Mouse (Mus musculus): ENCODE data around the gene Rps26. TPM values are rescaled to one million over a fixed set of nuclear protein-coding genes. Genes with fewer than 3 reads are reported as not detected.

The Rps26 gene
- polyA plus RNA-seq, 1 experiment, result 896 TPM

- no peak for TF ChIP-seq CTCF (IDR thresholded peaks at IDR 0.05; ENCODE audit: borderline replicate concordance, extremely low read depth, insufficient read depth, insufficient read length)
- TF ChIP-seq POLR2A (IDR thresholded peaks at IDR 0.05; ENCODE audit: borderline replicate concordance, extremely low read depth, insufficient read depth, insufficient read length, poor library complexity, severe bottlenecking), result no peak
- DNase-seq (ENCODE audit: low read depth), result no peak
Observed at GRCm38 (mm10) chr10:128662465-128662864, 35.9 kb upstream of the Rps26 start.

GRCm38 (mm10) chr10:128659490-128659889 lies 32.9 kb upstream of the Rps26 start:
- DNase-seq (ENCODE audit: low read depth), result no peak
- TF ChIP-seq POLR2A (IDR thresholded peaks at IDR 0.05; ENCODE audit: borderline replicate concordance, extremely low read depth, insufficient read depth, insufficient read length, poor library complexity, severe bottlenecking) (no peak), CTCF (IDR thresholded peaks at IDR 0.05; ENCODE audit: borderline replicate concordance, extremely low read depth, insufficient read depth, insufficient read length) (no peak)

GRCm38 (mm10) chr10:128657844-128658243 lies 31.3 kb upstream of the Rps26 start:
- no peak for DNase-seq (ENCODE audit: low read depth)
- no peak for TF ChIP-seq POLR2A (IDR thresholded peaks at IDR 0.05; ENCODE audit: borderline replicate concordance, extremely low read depth, insufficient read depth, insufficient read length, poor library complexity, severe bottlenecking)
- TF ChIP-seq CTCF (IDR thresholded peaks at IDR 0.05; ENCODE audit: borderline replicate concordance, extremely low read depth, insufficient read depth, insufficient read length), result no peak

- TF ChIP-seq CTCF (IDR thresholded peaks at IDR 0.05; ENCODE audit: borderline replicate concordance, extremely low read depth, insufficient read depth, insufficient read length), result no peak
- TF ChIP-seq POLR2A (IDR thresholded peaks at IDR 0.05; ENCODE audit: borderline replicate concordance, extremely low read depth, insufficient read depth, insufficient read length, poor library complexity, severe bottlenecking), result no peak
- DNase-seq (ENCODE audit: low read depth), result no peak
Observed at GRCm38 (mm10) chr10:128656731-128657130, 30.2 kb upstream of the Rps26 start.

GRCm38 (mm10) chr10:128655254-128655653 lies 28.7 kb upstream of the Rps26 start:
- TF ChIP-seq POLR2A (IDR thresholded peaks at IDR 0.05; ENCODE audit: borderline replicate concordance, extremely low read depth, insufficient read depth, insufficient read length, poor library complexity, severe bottlenecking) (no peak), CTCF (IDR thresholded peaks at IDR 0.05; ENCODE audit: borderline replicate concordance, extremely low read depth, insufficient read depth, insufficient read length) (no peak)
- DNase-seq (ENCODE audit: low read depth), result no peak

- no peak for TF ChIP-seq POLR2A (IDR thresholded peaks at IDR 0.05; ENCODE audit: borderline replicate concordance, extremely low read depth, insufficient read depth, insufficient read length, poor library complexity, severe bottlenecking)
- TF ChIP-seq CTCF (IDR thresholded peaks at IDR 0.05; ENCODE audit: borderline replicate concordance, extremely low read depth, insufficient read depth, insufficient read length), result no peak
- no peak for DNase-seq (ENCODE audit: low read depth)
Observed at GRCm38 (mm10) chr10:128653866-128654265, 27.3 kb upstream of the Rps26 start.

GRCm38 (mm10) chr10:128646139-128647089 lies 19.9 kb upstream of the Rps26 start:
- TF ChIP-seq CTCF (IDR thresholded peaks at IDR 0.05; ENCODE audit: borderline replicate concordance, extremely low read depth, insufficient read depth, insufficient read length) (no peak), POLR2A (IDR thresholded peaks at IDR 0.05; ENCODE audit: borderline replicate concordance, extremely low read depth, insufficient read depth, insufficient read length, poor library complexity, severe bottlenecking) (no peak)
- peak; percentile 91 for DNase-seq (ENCODE audit: low read depth)

GRCm38 (mm10) chr10:128645111-128646011 lies 18.8 kb upstream of the Rps26 start, which contains the start of gene Ikzf4:
Gene Ikzf4, minus strand, starts transcription at chr10:128645991.
- peak; percentile 83 for DNase-seq (ENCODE audit: low read depth)

GRCm38 (mm10) chr10:128642749-128643148 lies 16.2 kb upstream of the Rps26 start:
- TF ChIP-seq POLR2A (IDR thresholded peaks at IDR 0.05; ENCODE audit: borderline replicate concordance, extremely low read depth, insufficient read depth, insufficient read length, poor library complexity, severe bottlenecking) (no peak), CTCF (IDR thresholded peaks at IDR 0.05; ENCODE audit: borderline replicate concordance, extremely low read depth, insufficient read depth, insufficient read length) (no peak)

More at GRCm38 (mm10) chr10:128645111-128646011, 18.8 kb upstream of the Rps26 start, which contains the start of gene Ikzf4:
- TF ChIP-seq CTCF (IDR thresholded peaks at IDR 0.05; ENCODE audit: borderline replicate concordance, extremely low read depth, insufficient read depth, insufficient read length) (no peak), POLR2A (IDR thresholded peaks at IDR 0.05; ENCODE audit: borderline replicate concordance, extremely low read depth, insufficient read depth, insufficient read length, poor library complexity, severe bottlenecking) (0 out of 2 replicates have a peak, but pooled peaks have one; percentile 21)

GRCm38 (mm10) chr10:128641871-128642270 lies 15.3 kb upstream of the Rps26 start:
- no peak for DNase-seq (ENCODE audit: low read depth)
- TF ChIP-seq POLR2A (IDR thresholded peaks at IDR 0.05; ENCODE audit: borderline replicate concordance, extremely low read depth, insufficient read depth, insufficient read length, poor library complexity, severe bottlenecking) (no peak), CTCF (IDR thresholded peaks at IDR 0.05; ENCODE audit: borderline replicate concordance, extremely low read depth, insufficient read depth, insufficient read length) (no peak)

More at GRCm38 (mm10) chr10:128642749-128643148, 16.2 kb upstream of the Rps26 start:
- no peak for DNase-seq (ENCODE audit: low read depth)

- no peak for DNase-seq (ENCODE audit: low read depth)
- TF ChIP-seq POLR2A (IDR thresholded peaks at IDR 0.05; ENCODE audit: borderline replicate concordance, extremely low read depth, insufficient read depth, insufficient read length, poor library complexity, severe bottlenecking) (no peak), CTCF (IDR thresholded peaks at IDR 0.05; ENCODE audit: borderline replicate concordance, extremely low read depth, insufficient read depth, insufficient read length) (no peak)
Observed at GRCm38 (mm10) chr10:128640891-128641290, 14.3 kb upstream of the Rps26 start.
